Comparison of ENCODE assay signal across 19 mouse cellular contexts in genomic region chr13:12114816-12115215, GRCm38 (mm10). TPM values are rescaled to one million over a fixed set of nuclear protein-coding genes. Genes with fewer than 3 reads are reported as not detected.
"Had no signal": no experiment of that assay in that cellular context is flagged by ENCODE, and none has a peak within 500 bp of the region (broad histone marks: within the 10 kb centered on the region; RNA-seq: fewer than 3 reads in every experiment).

No protein-coding gene starts in this region.

- DNase-seq: lung, adult 2 months; lung, postnatal 14 days; lung, postnatal 36 days; right cerebral cortex, postnatal 14 days; thymus, adult 2 months; thymus, postnatal 25 days; thymus, postnatal 4 days had no signal

- H3K27ac ChIP-seq: lung, embryonic 15.5 days; macrophage; midbrain, embryonic 13.5 days; midbrain, embryonic 15.5 days; neural tube, embryonic 12.5 days; stomach, embryonic 15.5 days; stomach, postnatal 0 days had no signal

- H3K9me3 ChIP-seq: lung, embryonic 15.5 days; megakaryocyte, embryonic 14.5 days; midbrain, embryonic 13.5 days; midbrain, embryonic 15.5 days; neural tube, embryonic 12.5 days; stomach, embryonic 15.5 days had no signal

- H3K27me3 ChIP-seq: lung, embryonic 15.5 days; megakaryocyte, embryonic 14.5 days; midbrain, embryonic 13.5 days; midbrain, embryonic 15.5 days; neural tube, embryonic 12.5 days; stomach, embryonic 15.5 days had no signal

- H3K36me3 ChIP-seq: lung, embryonic 15.5 days; midbrain, embryonic 13.5 days; midbrain, embryonic 15.5 days; neural tube, embryonic 12.5 days; stomach, embryonic 15.5 days had no signal

- H3K4me1 ChIP-seq: lung, embryonic 15.5 days; megakaryocyte, embryonic 14.5 days; midbrain, embryonic 13.5 days; midbrain, embryonic 15.5 days; neural tube, embryonic 12.5 days; stomach, embryonic 15.5 days had no signal

- H3K4me3 ChIP-seq: lung, embryonic 15.5 days; megakaryocyte, embryonic 14.5 days; midbrain, embryonic 13.5 days; midbrain, embryonic 15.5 days; neural tube, embryonic 12.5 days; stomach, embryonic 15.5 days had no signal

- H3K4me2 ChIP-seq: lung, embryonic 15.5 days; midbrain, embryonic 11.5 days; midbrain, embryonic 13.5 days; midbrain, embryonic 15.5 days; neural tube, embryonic 12.5 days; stomach, embryonic 15.5 days had no signal

- H3K9ac ChIP-seq: lung, embryonic 15.5 days; midbrain, embryonic 13.5 days; midbrain, embryonic 15.5 days; neural tube, embryonic 12.5 days; stomach, embryonic 15.5 days had no signal

- ATAC-seq: lung, postnatal 0 days; midbrain, embryonic 13.5 days; midbrain, embryonic 15.5 days had no signal

RNA-seq across cellular contexts. Expression of gene Ryr2, which starts 8.1 kb away (rescaled TPM):
- total RNA-seq: megakaryocyte progenitor cell, adult 5-6 weeks; monocyte, adult 5-6 weeks had no signal
- polyA plus RNA-seq: macrophage had no signal
